Mouse (Mus musculus) embryo, embryonic 9.5 days (tissue): ENCODE data around the gene Sfxn2.

Experiments used
- DNase-seq: peaks from one replicate; pipeline ENCODE4 v3.0.0-alpha.2; 2017; ENCODE audit errors: extremely low spot score

The Sfxn2 gene

DNA sequence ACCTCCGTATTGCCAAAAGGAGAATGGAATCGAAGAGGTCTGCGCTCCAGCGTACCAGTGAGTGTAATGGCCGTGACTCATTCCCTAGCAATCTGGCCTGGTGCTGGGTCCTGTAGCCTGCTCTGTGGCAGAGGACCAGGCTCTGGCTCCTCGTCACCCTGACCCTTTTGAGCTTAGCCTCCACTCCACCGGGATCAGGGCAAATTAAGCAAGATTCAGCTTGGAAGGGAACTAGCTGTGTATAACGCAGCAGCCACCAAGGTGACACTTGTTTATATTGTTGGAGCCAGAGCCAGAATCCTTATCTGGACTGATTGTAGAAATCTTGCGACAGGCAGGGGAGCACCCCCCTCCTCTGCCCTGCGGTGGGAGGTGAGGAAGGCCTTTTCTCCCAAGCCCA is 55.2 kb downstream of the Sfxn2 start:
- no peak for DNase-seq

DNA sequence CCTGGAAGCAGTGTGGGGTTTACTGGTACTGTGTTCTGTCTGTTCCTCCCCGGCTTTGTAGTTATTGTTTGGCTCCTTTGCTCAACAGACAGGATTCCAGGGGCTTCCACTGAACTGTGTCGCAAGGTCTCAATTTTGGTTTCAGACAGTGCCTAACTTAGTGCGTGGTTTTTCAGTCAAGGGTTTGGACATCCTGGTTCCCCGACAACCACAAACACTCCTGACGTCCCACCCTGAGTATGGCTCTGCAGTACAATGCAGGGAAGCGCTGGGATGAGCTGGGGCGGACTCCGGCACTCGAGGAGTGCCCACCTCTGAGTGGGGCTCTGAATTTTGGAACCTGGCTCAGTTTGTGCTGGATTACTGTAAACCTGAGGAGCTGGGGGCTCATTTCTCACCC is 56.6 kb downstream of the Sfxn2 start:
- no peak for DNase-seq

DNA sequence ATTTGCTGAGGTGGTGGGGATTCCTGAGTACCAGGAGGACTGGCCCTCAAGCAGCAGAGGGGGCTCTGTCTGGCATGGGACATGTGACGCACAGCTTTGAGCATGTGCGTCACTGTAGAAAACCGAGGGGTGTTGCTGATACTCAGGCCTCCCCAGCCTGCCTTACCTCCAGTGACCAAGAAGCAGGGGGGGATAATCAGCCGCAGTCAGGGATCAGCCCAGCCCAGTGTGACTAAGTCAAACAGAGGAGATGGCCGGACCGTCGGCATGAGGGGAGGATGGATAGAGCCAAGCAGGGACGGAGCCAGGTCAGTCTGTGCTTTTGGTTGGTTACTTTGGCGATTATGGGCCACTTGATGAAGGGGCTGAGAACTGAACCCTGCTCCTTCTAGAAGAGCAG is 58.5 kb downstream of the Sfxn2 start:
- DNase-seq, result no peak

DNA sequence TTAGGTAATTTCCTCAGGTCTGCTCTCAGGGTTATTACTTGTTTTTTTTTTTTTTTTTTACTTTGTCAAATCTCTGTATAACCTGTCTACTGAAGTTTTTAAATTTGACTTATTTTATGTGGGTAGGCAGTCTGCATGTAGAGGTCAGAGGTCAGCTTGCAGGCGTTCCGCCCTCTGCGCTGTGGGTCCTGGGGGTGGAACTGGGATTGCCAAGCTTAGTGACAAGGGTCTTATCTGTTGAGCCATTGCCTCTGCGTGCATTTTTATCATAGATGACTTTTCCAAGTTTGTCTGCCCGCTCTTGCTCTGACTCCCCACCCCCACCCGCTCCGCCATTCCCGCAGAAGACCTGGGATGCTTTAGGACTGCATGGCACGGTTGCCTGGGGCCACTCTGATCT is 62.6 kb downstream of the Sfxn2 start:
- DNase-seq, result no peak

DNA sequence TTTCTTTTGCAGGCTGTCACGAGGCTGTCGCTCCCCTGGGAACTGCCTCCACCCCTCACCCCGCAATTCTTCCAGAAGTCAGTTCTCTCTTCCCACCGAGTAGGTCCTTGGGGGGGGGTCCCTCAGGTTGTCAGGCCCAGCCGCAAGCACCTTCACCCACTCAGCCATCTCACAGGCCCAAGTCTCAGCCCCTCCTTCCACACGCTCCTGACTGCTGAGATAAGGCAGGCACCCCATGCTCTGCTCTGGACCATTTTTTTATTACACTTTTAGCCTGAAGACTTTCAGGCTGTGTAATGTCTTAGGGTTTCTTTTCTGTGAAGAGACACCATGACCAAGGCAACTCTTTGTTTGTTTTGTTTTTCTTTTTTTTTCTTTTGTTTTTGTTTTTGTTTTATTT is 64.4 kb downstream of the Sfxn2 start:
- no peak for DNase-seq

DNA sequence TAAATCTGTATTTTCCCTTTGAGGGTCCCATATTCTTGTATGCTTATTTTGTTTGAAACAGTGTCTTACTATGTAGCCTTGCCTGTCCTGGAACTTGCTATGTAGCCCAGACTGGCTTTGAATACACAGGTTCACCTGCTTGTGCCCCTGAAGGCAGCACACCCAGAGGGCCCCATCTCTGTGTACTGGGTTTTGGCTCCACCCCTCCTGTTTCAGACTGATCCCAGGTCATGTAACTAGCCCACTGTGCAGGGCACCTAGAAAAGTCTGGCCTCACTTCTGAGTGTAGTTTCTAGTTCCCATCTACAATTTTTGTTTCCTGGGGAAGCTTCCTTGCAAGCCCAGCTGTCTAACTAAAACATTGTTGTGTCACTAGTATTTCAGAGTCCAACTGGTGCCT is 65.9 kb downstream of the Sfxn2 start:
- no peak for DNase-seq

DNA sequence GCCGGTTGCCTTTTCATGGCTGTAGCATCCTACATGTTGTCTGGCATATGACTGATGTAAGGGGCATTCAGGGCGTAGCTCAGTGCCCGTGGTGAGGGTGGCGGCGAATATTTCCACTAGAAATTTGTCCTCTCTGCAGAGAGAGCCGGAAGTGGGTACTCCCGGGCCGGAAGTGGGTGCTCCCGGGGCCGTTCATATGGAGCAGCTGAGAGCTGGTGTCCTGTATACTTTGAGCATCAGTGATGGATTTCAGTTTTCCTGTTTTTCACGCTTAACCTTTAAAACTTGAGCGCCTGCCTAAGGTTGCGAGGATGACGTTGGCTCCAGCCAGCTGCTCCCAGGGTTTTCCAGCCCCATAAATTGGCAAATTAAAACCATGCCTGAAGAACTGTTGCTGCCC is 66.3 kb downstream of the Sfxn2 start:
- no peak for DNase-seq

DNA sequence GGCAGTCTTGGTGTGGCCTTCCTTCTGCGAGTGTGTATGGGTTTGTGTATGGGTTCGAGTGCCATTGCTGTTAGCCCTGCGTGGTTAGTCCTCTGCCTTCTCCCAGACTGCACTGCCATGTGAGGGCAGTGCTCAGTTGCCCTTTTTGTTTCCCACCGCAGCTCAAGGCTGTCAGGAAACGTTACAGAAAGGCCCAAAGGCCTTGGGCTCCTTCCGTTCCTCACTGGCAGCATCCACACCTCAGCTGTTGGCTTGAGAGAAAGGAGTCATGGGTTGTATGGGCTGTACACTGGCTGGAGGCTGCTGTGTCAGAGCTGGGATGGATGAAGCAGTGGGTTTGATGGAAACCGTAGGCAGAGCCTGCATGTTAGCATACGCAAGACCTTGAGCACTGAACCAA is 67.6 kb downstream of the Sfxn2 start:
- no peak for DNase-seq

DNA sequence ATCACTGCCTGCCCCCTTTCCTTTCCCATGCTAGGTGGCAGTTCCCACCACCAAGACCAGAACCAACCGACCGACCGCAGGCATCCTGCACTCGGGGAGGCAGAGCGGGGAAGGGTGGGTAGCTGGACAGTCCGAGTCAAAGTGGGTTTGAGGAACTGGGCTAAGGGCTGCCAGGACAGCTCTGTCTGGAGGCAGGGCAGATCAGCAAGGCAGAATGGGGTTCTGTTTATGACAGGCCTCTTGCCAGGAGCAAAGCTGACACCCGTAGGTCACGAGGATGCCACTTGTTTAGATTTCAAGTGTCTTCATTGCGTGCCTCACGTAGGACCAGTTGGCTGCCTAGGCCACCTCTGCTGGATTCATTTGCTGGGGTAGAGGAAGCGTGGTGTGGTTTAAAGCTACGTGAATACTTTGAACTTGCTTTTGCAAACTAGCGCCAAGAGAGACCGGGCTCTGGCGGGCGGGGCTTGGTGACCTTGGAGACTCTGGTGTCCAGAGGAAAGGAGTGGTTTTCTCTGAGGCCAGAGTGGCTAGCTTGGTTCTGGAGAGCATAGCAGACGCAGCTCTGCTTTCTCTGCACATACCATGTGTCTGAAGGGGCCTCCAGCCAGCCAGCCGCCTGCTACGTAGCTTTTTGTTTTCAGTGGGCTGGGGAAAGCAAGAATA is 68.4 kb downstream of the Sfxn2 start:
- no peak for DNase-seq

DNA sequence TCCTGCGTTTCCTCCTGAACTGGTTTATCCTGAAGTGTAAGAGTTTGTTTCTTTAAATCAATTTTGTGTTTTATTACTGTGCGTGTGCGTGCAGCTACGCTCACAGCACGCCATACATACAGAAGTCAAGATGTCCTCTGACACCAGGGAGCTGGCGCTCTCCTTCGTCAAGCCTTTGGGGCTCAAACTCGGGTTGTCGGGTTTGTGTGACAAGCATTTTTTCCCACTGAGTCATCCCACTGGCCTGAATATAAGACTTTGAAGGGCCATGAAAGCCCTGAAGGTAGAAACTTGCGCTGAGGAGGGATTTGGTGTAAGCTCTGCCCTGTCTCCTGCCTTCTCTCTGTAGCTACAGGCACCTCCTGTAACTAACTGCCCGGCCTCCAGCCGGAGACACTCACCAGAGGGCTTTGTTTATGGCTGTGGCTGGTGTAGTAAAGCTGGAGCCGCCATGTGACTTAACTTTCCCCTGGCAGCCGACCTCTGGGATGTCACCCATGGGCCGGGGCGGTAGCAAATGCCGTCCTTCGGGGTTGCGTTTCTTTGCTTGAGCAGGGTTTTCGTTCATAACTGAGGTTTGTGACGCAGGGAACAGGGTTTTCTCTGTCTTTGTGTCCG is 69.1 kb downstream of the Sfxn2 start:
- DNase-seq, result no peak

DNA sequence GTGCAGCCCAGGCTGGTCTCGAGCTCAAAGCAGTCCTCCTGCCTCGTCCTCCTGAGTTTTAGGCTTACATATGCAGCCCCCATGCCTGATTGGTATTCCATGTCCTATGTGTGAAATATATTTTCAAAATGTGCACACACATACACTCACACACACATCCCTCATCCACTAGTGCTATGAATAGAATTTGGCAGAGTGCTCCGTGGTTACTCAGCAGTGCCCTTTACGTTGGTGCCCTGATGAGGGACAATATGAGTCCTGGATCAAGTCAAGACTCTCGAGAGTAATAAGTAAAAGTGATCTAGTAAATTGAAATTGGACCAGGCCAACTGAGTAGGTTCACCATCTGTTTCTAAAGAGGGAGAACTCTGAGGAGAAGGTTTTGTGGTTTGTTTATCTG is 70.1 kb downstream of the Sfxn2 start:
- DNase-seq, result no peak

DNA sequence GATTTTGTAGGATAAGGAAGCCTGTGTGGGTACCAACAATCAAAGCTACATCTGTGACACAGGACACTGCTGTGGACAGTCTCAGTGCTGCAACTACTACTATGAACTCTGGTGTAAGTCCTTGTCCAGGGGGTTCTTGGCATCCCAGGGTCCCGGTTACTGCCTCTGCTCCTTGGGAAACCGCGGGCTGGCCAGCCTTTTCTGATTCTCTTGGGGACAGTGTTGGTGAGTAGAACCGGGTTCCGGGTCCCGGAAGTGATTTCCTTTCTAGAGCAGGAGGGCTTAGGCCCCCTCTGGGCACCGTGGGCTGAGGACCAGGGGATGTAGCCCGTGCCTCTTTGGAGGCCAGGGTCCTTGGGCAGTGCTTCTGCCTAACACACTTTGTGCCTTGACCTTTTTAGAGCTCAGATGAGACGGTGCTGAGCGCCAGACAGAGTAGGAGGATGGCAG is 71.2 kb downstream of the Sfxn2 start:
- DNase-seq, result no peak

DNA sequence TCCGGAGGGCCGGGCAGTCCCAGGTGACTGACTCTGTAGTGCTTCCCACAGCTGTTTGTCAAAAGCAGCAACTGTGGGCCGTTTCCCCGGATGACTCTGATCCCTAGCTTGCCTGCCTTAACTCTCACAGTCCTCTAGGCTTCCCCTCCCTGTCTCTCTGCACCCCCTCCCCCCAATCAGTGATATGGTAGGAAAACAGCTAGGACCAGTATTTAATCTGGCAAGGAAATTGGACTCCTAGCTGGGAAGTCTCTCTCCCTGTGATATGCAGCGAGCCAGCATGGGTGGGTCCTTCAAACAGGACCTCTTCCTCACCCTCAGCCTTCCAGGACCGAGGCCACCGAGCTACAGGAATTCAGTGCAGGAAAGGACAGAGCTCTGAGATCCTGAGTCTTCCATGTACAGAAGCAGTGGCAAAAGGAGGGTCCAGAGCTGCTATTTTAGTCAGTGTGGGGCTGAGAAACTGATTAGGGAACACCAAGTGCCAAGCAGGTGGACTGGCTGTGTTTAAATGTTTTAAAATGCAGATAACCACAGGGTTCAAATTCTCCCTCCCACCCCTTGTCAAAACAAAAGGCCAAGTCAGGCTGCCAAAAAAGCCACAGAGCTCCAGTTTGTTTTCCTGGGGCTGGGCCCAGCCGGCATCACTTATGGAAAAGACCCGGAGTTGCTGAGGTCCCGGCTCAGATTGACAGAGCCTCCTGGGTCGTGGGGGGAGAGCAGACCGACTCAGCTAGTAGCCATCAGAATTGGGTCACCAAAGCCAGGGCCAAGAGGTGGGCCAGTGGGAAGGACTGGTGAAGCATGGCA is 71.8 kb downstream of the Sfxn2 start:
- no peak for DNase-seq

DNA sequence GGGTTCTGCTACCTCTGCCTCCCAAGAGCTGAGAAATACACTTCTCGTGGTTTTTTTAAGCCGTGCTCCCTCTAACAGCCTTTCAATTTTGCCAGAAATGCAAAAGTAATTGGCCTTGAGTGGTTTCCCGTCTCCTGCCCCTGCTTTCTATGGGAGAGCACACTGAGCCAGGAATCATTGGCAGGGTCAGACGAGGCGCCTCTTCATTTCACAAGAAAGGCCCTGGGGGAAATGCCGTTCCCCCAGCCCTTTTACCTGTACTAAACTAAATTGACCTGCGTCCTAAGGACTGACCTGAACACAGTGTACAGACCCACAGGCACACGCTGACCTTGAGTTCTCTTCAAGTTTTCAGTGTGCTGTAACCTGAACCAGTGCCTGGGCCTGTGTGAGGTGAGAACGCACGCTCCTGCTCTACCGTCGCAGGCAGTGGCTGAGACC is 72.9 kb downstream of the Sfxn2 start:
- no peak for DNase-seq

DNA sequence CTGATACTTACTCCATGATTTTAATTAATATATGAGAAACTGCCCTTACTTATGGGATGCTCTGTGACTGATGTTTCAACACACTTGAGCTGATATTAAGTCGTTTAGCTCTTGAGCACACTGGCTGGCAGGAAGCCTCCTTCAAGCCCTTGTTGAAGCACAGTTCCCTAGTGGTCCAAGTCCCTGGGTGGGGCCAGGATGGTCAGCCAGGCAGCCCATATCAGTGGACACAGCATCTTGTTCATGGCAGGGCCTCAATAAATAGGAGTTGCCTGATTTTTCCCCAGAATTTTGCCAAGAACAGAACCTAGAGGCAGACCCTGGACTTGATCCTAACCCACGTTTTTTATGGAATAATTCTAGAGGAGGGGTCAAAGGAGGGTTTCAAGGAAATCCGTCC is 74.1 kb downstream of the Sfxn2 start:
- DNase-seq, result no peak
